Mouse (Mus musculus): Measurements from ENCODE around the gene Nup214.

Nup214 gene

GRCm38 (mm10) chr2:32068811-32069607 lies 94.8 kb downstream of the Nup214 start:
- DNase-seq (ENCODE audit: low read depth, low spot score), result peak; percentile 76

- no peak for DNase-seq (ENCODE audit: low read depth, low spot score)
These were observed 96.5 kb downstream of the Nup214 start for GRCm38 (mm10) chr2:32070747-32071146.

GRCm38 (mm10) chr2:32074404-32074803 lies 100.2 kb downstream of the Nup214 start:
- no peak for DNase-seq (ENCODE audit: low read depth, low spot score)

GRCm38 (mm10) chr2:32075368-32075767 lies 101.1 kb downstream of the Nup214 start:
- no peak for DNase-seq (ENCODE audit: low read depth, low spot score)

- DNase-seq (ENCODE audit: low read depth, low spot score), result no peak
These were observed 103.5 kb downstream of the Nup214 start for GRCm38 (mm10) chr2:32077744-32078143.

- DNase-seq (ENCODE audit: low read depth, low spot score), result peak; percentile 76
These were observed 104.3 kb downstream of the Nup214 start for GRCm38 (mm10) chr2:32078522-32078921.

GRCm38 (mm10) chr2:32079191-32079725 lies 105.0 kb downstream of the Nup214 start:
- peak; percentile 46 for DNase-seq (ENCODE audit: low read depth, low spot score)

GRCm38 (mm10) chr2:32080681-32081080 lies 106.4 kb downstream of the Nup214 start:
- DNase-seq (ENCODE audit: low read depth, low spot score), result no peak

GRCm38 (mm10) chr2:32081296-32081929 lies 107.2 kb downstream of the Nup214 start:
- DNase-seq (ENCODE audit: low read depth, low spot score), result no peak

GRCm38 (mm10) chr2:32082229-32082628 lies 108.0 kb downstream of the Nup214 start:
- no peak for DNase-seq (ENCODE audit: low read depth, low spot score)

- DNase-seq (ENCODE audit: low read depth, low spot score), result peak; percentile 65
These were observed 109.1 kb downstream of the Nup214 start for GRCm38 (mm10) chr2:32083159-32084011.

GRCm38 (mm10) chr2:32084111-32084871 lies 110.1 kb downstream of the Nup214 start, which contains the start of gene Fam78a:
TSS of gene Fam78a (minus strand) at chr2:32084857.
- peak; percentile 84 for DNase-seq (ENCODE audit: low read depth, low spot score)

GRCm38 (mm10) chr2:32084872-32085199 lies 110.6 kb downstream of the Nup214 start:
- no peak for DNase-seq (ENCODE audit: low read depth, low spot score)

GRCm38 (mm10) chr2:32085231-32085630 lies 111.0 kb downstream of the Nup214 start:
- no peak for DNase-seq (ENCODE audit: low read depth, low spot score)

GRCm38 (mm10) chr2:32087606-32088005 lies 113.4 kb downstream of the Nup214 start:
- DNase-seq (ENCODE audit: low read depth, low spot score), result no peak

GRCm38 (mm10) chr2:32088372-32088981 lies 114.2 kb downstream of the Nup214 start:
- peak; percentile 54 for DNase-seq (ENCODE audit: low read depth, low spot score)

- no peak for DNase-seq (ENCODE audit: low read depth, low spot score)
These were observed 115.4 kb downstream of the Nup214 start for GRCm38 (mm10) chr2:32089606-32090005.

- DNase-seq (ENCODE audit: low read depth, low spot score), result no peak
These were observed 115.9 kb downstream of the Nup214 start for GRCm38 (mm10) chr2:32090145-32090544.

- DNase-seq (ENCODE audit: low read depth, low spot score), result no peak
These were observed 117.7 kb downstream of the Nup214 start for GRCm38 (mm10) chr2:32091956-32092355.

GRCm38 (mm10) chr2:32094001-32094707 lies 119.9 kb downstream of the Nup214 start:
- DNase-seq (ENCODE audit: low read depth, low spot score), result no peak
